Mouse (Mus musculus) neural tube, embryonic 14.5 days (tissue): ENCODE measurements at regions not wholly inside any gene's neighbourhood (a gene's known extent, or its start where the extent isn't known, plus 50 kb on each side); places are given as distances from the start of the nearest gene placed in this dataset.
"Not testable (repeated sequence)": the region's sequence is repeated elsewhere in the genome, so short reads cannot be mapped to it uniquely, and the experiment has no call there.

Experiments used
- ATAC-seq: fragments of 200-750 bp; cut with Nextera tagmentation; 2 replicates; pipeline ENCODE4 v1.8.0; 2017; ENCODE audit warnings: low read depth, mild to moderate bottlenecking, moderate TSS enrichment, moderate library complexity
- H3K27ac ChIP-seq: fragments of 300-500 bp; sonication (generic); 2 replicates; pipeline ENCODE4 v1.5.1; 2014; ENCODE audit warnings: low read depth, mild to moderate bottlenecking, control low read depth, low read length, moderate library complexity, mixed read lengths
- H3K27me3 ChIP-seq: fragments of 300-500 bp; sonication (generic); 2 replicates; pipeline ENCODE4 v1.6.1; 2014; ENCODE audit warnings: low read length; ENCODE audit not compliant: control insufficient read depth, insufficient read depth
- H3K36me3 ChIP-seq: fragments of 300-500 bp; sonication (generic); 2 replicates; pipeline ENCODE4 v1.6.1; 2014; ENCODE audit warnings: low read length, mixed read lengths; ENCODE audit not compliant: control insufficient read depth, insufficient read depth
- H3K4me1 ChIP-seq: fragments of 300-500 bp; sonication (generic); 2 replicates; pipeline ENCODE4 v1.6.1; 2014; ENCODE audit warnings: low read length; ENCODE audit not compliant: control insufficient read depth, insufficient read depth
- H3K4me2 ChIP-seq: fragments of 300-500 bp; sonication (generic); 2 replicates; pipeline ENCODE4 v1.6.1; 2014; ENCODE audit warnings: mild to moderate bottlenecking, low read depth, low read length, control low read depth
- H3K4me3 ChIP-seq: fragments of 300-500 bp; sonication (generic); 2 replicates; pipeline ENCODE4 v1.5.1; 2014; ENCODE audit warnings: low read depth, low read length, control low read depth, mixed read lengths
- H3K9ac ChIP-seq: fragments of 300-500 bp; sonication (generic); replicated peaks from 2 replicates; pipeline ENCODE4 v1.6.1; 2014; ENCODE audit warnings: low read depth, mild to moderate bottlenecking, control low read depth, low read length, mixed read lengths
- H3K9me3 ChIP-seq: fragments of 300-500 bp; sonication (generic); 2 replicates; pipeline ENCODE4 v1.6.1; 2016; ENCODE audit warnings: low read length; ENCODE audit not compliant: control insufficient read depth
- WGBS: fragments of 180-500 bp; shearing (Covaris S2); extraction: QIAGEN DNeasy Blood & Tissue Kit; methylation state at CpG from one replicate; pipeline ENCODE4 v1.1.7; 2014; 5-methylcytosine and 5-hydroxymethylcytosine counted together

DNA sequence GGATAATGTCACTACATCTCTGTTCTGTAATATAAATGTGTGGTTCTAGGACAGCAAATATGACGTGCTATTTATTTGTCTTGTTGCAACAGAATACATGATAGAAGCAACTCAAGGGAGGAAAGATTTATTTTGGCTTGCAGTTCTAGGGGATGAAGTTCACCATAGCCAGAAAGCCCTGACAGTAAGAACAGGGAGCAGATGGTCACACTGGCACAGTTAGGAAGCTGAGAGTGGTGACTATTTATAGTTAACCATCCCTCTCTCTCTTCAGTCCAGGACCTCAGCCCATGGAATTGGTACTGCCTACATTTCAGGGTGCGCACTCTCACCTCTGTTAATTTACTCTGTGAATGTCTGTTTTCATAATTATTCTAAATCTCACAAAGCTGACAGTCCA is 678.5 kb upstream of the Gm19410 start:
- no peak overlapping the region for H3K9ac ChIP-seq
- H3K27me3 ChIP-seq: no peaks in the 10 kb centered on the region
- H3K9me3 ChIP-seq: no peaks in the 10 kb centered on the region
- H3K36me3 ChIP-seq: no peaks in the 10 kb centered on the region
- ATAC-seq: no peak
- no peaks in the 10 kb centered on the region for H3K4me1 ChIP-seq
- WGBS: 95% methylated on average over 2 of the region's 2 CpGs
- H3K4me3 ChIP-seq: no peak overlapping the region
- H3K27ac ChIP-seq: no peak overlapping the region
- H3K4me2 ChIP-seq: no peak overlapping the region

DNA sequence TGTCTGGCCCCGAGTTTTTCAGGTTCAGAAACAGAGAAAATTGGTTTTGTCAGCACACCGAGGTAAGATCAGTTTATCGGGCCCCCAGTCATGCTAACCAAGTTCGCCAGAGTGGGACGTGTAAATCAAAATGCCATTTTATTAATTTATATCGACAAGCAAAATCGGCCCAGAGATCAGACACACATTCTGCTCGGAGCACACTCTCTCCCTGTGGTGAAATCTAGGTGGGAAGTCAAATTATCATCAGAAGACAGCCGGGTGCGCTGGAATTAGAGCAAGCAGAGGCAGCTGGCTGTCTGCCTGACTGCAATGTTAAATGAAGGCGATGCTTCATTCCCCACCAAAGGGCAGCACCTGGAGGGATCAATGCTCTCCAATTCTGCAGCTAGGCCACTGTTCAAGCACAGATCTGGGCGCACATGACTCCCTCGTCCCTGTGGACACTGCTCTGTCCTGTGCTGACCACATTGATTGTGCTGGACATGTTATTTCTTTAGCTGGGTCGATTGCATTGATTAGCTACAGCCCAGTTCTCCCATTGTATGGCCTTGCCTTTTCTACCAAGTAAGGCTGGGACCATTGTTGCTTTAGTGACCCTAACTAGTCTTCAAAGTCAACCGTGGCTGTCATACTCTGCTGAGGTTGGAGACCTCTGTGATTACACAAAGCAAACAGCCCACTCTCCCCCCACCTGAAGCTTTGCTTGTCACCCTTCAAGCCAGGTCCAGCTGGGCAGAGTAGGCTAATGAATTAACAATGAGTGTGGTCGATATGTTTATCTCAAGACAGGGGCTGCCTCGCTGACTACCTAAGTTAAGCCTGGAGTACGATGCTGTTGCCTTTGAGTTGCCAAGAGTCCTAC is 677.0 kb upstream of the Gm19410 start:
- no peaks in the 10 kb centered on the region for H3K9me3 ChIP-seq
- no peak for ATAC-seq
- H3K4me1 ChIP-seq: no peaks in the 10 kb centered on the region
- no peak overlapping the region for H3K9ac ChIP-seq
- H3K4me2 ChIP-seq: no peak overlapping the region
- H3K36me3 ChIP-seq: no peaks in the 10 kb centered on the region
- peak overlapping the region; percentile 8; the same call in 1 of the 2 replicates for H3K27ac ChIP-seq
- H3K4me3 ChIP-seq: no peak overlapping the region
- WGBS: 60% methylated on average over 18 of the region's 18 CpGs
- no peaks in the 10 kb centered on the region for H3K27me3 ChIP-seq

DNA sequence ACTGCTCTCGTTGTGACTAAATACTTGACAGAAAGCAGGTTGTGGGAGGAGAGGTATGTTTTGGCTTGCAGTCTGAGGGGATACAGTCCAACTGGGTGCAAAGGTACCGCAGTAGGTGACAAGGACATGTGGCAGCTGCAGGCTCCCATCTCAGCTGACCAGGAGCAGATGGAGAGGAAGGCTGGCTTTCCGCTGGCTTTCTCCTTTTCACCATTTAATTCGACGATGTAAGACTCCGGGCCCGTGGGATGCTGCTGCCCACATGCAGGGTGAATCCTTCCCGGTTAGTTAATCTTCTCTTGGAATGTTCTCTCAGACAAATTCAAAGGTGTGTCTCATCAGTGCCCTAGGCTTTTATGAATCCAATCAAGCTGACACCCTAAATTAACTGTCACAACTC is 676.1 kb upstream of the Gm19410 start:
- no peaks in the 10 kb centered on the region for H3K9me3 ChIP-seq
- H3K9ac ChIP-seq: no peak overlapping the region
- no peak overlapping the region for H3K4me2 ChIP-seq
- WGBS: 93% methylated on average over 8 of the region's 8 CpGs
- H3K27me3 ChIP-seq: no peaks in the 10 kb centered on the region
- no peak for ATAC-seq
- H3K4me3 ChIP-seq: no peak overlapping the region
- no peak overlapping the region for H3K27ac ChIP-seq
- no peaks in the 10 kb centered on the region for H3K4me1 ChIP-seq
- H3K36me3 ChIP-seq: no peaks in the 10 kb centered on the region

DNA sequence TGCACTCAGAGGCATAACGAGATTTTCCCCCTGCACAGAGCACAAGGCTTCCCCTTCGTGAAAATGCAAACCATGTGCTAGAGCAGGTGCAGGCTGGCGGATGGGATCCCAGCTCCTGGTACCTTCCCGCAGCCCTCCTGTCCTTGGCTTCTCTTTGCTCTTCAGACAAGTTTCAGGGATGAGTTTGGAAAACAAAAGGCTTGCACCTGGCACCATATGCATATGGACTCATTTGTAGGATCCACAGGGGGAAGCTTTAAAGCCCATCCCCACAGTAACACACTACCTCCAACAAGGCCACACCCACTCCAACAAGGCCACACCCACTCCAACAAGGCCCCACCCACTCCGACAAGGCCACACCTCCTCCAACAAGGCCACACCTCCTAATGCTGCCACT is 663.9 kb upstream of the Gm19410 start:
- Histone ChIP-seq H3K9ac (no peak overlapping the region), H3K9me3 (no peaks in the 10 kb centered on the region), H3K36me3 (no peaks in the 10 kb centered on the region), H3K4me1 (no peaks in the 10 kb centered on the region), H3K27me3 (no peaks in the 10 kb centered on the region), H3K4me2 (no peak overlapping the region), H3K4me3 (no peak overlapping the region), H3K27ac (no peak overlapping the region)
- WGBS: 75% methylated on average over 5 of the region's 5 CpGs
- ATAC-seq: no peak

DNA sequence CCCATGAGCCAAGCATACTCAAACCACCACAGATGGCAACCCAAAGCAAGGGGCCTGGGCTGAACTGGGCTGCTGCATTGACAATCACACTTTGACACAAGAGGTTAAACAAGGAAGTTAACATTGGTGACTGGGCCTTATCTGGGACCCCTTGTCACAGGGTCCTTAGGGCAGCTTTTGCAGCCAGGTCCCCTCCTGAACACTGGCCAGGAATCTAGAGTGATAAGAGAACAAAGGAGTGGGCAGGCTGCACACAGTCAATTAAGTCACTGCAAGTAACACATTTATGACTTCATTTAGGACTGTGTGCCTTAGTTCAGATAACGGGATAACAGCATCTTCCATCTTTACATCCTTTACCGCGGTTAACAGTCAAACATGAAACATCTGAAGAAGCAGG is 663.5 kb upstream of the Gm19410 start:
- H3K27ac ChIP-seq, ATAC-seq, H3K9me3 ChIP-seq, H3K9ac ChIP-seq, H3K4me2 ChIP-seq, H3K4me3 ChIP-seq, H3K36me3 ChIP-seq, H3K27me3 ChIP-seq, H3K4me1 ChIP-seq: not testable (repeated sequence)
- WGBS: 82% methylated on average over 3 of the region's 3 CpGs

DNA sequence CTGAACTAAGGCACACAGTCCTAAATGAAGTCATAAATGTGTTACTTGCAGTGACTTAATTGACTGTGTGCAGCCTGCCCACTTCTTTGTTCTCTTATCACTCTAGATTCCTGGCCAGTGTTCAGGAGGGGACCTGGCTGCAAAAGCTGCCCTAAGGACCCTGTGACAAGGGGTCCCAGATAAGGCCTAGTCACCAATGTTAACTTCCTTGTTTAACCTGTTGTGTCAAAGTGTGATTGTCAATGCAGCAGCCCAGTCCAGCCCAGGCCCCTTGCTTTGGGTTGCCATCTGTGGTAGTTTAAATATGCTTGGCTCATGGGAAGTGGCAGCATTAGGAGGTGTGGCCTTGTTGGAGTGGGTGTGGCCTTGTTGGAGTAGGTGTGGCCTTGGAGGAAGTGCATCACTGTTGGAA is 661.1 kb upstream of the Gm19410 start:
- H3K4me2 ChIP-seq, ATAC-seq, H3K27me3 ChIP-seq, H3K27ac ChIP-seq, H3K9me3 ChIP-seq, H3K4me3 ChIP-seq, H3K9ac ChIP-seq, H3K4me1 ChIP-seq, H3K36me3 ChIP-seq: not testable (repeated sequence)

DNA sequence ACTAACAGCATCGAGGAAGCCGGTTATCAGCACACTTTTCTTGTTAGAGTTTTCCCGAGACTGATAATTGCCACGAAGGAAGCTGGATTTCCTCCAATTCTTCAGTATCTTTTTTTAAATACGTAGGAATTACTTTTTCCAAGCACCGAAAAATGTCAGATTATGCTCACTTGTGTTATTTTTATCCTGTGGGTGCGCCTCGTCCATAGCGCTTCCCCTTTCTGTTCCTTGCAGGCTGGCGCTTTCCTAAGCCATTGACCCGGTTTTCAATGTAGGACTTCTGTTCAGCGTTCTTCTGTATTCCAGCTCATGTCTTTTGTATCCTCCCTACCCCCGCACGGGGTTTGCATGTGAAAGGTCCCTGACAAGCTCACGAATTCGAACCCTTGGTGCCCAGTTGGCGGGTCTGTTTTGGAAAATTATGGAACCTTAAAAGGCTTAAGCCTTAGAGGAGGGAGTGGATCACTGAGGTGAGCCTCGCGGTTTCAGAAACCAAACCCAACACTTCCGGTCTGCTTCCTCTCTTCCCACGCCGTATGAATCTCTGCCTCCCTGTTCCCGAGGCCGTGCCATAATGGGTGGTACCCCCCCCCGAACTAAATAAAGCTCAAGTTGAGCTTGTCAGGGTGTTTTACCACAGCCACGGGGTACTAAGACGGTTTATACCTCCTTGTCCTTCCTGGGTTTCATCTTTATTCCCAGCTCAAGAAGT is 655.9 kb upstream of the Gm19410 start:
- H3K27ac ChIP-seq: no peak overlapping the region

DNA sequence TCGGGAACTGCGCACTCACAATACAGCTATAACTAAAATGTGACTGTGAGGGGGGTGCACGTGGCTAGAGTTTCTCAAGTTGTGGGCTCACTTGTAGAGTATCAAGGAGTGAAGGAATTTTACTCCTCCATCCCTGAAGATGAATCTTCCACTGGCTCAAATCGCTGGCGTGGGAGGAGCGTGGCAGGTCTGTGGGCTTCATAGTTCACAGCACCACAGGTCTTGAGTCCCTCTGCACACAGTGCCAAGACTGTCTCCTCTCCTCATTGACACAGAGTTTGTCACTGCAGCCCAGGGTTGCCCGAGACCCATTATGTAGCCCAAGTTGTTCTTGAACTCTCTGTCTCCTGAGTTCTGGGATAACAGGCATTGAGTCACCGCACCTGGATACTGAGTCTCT is 655.3 kb upstream of the Gm19410 start:
- Histone ChIP-seq H3K27ac (no peak overlapping the region), H3K9me3 (no peaks in the 10 kb centered on the region), H3K4me2 (no peak overlapping the region), H3K9ac (no peak overlapping the region), H3K4me1 (no peaks in the 10 kb centered on the region), H3K4me3 (no peak overlapping the region), H3K36me3 (no peaks in the 10 kb centered on the region), H3K27me3 (no peaks in the 10 kb centered on the region)
- WGBS: 95% methylated on average over 8 of the region's 8 CpGs
- ATAC-seq: no peak

More for the DNA sequence above, 655.9 kb upstream of the Gm19410 start:
- no peak overlapping the region for H3K9ac ChIP-seq
- WGBS: 87% methylated on average over 27 of the region's 27 CpGs
- no peak for ATAC-seq
- H3K36me3 ChIP-seq: no peaks in the 10 kb centered on the region
- no peak overlapping the region for H3K4me2 ChIP-seq
- no peak overlapping the region for H3K4me3 ChIP-seq
- no peaks in the 10 kb centered on the region for H3K9me3 ChIP-seq
- H3K27me3 ChIP-seq: no peaks in the 10 kb centered on the region
- H3K4me1 ChIP-seq: no peaks in the 10 kb centered on the region

DNA sequence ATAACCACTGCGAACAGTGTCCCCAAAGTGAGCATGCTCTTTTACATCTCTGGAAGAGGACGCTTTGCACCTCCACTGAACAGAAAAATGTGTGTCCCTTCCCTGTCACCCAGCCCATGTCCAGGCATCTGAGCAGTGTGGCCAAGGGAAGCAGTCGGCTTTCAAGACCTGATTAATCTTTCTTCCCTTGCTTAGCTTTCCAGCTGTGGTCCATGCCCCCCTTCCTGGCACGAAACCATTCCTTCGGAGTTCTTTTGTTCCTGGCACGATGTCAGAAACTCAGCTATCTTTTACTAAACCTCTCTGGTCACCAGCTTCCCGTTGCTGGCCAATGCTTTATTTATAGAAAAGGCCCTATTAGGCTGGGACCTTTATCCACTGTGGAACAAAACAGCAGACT is 654.5 kb upstream of the Gm19410 start:
- H3K27ac ChIP-seq: no peak overlapping the region
- H3K9me3 ChIP-seq: no peaks in the 10 kb centered on the region
- no peaks in the 10 kb centered on the region for H3K27me3 ChIP-seq
- 66% methylated on average over 7 of the region's 7 CpGs for WGBS
- H3K4me3 ChIP-seq: no peak overlapping the region
- no peak overlapping the region for H3K4me2 ChIP-seq
- H3K4me1 ChIP-seq: no peaks in the 10 kb centered on the region
- no peak overlapping the region for H3K9ac ChIP-seq
- H3K36me3 ChIP-seq: no peaks in the 10 kb centered on the region
- ATAC-seq: no peak
